Mouse (Mus musculus): ENCODE measurements around the gene Sat1. TPM values are rescaled to one million over a fixed set of nuclear protein-coding genes. Genes with fewer than 3 reads are reported as not detected.

The Sat1 gene
- 336 TPM for polyA plus RNA-seq (2017; shearing (Covaris generic))

DNA sequence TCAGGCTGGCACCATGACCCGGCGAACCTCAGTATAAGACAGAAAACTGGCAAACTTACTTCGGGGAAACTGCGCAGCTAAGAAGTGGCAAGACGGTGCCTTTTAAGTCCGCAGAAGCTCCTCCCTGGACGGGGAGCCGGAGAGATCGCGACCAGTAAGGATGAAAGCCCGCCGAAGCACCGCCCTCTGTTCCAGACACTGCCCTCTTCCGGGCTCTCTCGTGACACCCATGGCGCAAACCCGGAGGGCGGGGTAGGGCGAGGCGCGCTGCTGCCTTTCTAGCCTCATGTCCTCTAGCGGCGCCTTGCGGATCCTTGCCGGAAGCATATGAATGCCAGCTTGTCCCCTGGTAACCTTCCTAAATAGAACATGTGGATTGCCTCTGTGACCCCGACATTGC is at the start of gene Sat1:
Gene Sat1 (minus strand): TSS at position 179 of the 400 bp plus-strand sequence.

DNA sequence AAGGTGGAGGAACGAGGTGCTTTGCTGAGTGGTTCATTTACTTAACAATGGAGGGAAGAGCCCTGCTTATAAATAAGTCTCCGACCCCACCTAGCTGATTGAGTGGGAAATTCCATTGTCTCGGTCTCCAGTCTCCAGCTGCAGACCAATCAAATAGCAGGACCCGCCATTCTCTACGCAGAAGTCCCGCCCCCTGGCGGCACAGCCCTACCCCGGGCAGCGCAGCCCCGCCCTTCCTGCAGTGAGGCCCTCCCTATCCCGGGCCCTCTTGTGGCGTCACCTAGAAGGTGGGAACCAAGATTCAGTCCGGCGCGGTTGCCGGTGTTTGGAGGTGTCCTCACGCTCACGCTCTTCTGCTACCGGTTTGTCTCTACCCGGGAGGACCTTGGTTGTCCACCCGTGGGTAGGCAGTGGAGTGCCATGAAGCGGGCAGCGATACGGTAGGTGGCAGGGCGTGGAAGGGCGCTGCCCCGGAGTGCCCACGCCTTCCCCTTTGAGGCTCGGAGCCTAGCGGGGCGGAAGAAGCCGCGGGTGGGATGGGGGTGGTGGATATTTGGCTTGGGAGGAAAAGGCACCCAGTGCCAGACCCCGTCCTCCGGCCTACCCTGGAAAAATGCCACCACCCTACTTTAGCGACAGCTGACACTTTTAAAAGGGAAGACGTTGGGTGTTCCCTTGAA is 46.1 kb upstream of the Sat1 start, which contains the start of gene Acot9:
Gene Acot9 (plus strand): TSS at position 209 of the 680 bp plus-strand sequence.

Other genes with a start within 250 kb of the Sat1 start
- gene Magea8, start 220.6 kb downstream of the Sat1 start, polyA plus RNA-seq (2017; shearing (Covaris generic)): not detected
- gene Magea5, start 153.3 kb downstream of the Sat1 start, polyA plus RNA-seq (2017; shearing (Covaris generic)): not detected
- not detected for gene Magea1, start 126.7 kb downstream of the Sat1 start, polyA plus RNA-seq (2017; shearing (Covaris generic))
- not detected for gene Magea2, start 122.8 kb downstream of the Sat1 start, polyA plus RNA-seq (2017; shearing (Covaris generic))
- not detected for gene Cldn34b2, start 88.0 kb downstream of the Sat1 start, polyA plus RNA-seq (2017; shearing (Covaris generic))
- 107 TPM for gene Acot9, start 46.0 kb upstream of the Sat1 start, polyA plus RNA-seq (2017; shearing (Covaris generic))
- 47.9 TPM for gene Prdx4, start 124.3 kb upstream of the Sat1 start, polyA plus RNA-seq (2017; shearing (Covaris generic))

Measured in CD4-positive, CD25-positive, alpha-beta regulatory T cell (primary cell).